Mouse (Mus musculus) kidney, adult 11 months (tissue): ENCODE measurements at regions not wholly inside any gene's neighbourhood (a gene's known extent, or its start where the extent isn't known, plus 50 kb on each side); places are given as distances from the start of the nearest gene placed in this dataset.
"Not testable (repeated sequence)": the region's sequence is repeated elsewhere in the genome, so short reads cannot be mapped to it uniquely, and the experiment has no call there.

Experiments
- DNase-seq: peaks from one replicate; pipeline ENCODE4 v3.0.0; 2022

DNA sequence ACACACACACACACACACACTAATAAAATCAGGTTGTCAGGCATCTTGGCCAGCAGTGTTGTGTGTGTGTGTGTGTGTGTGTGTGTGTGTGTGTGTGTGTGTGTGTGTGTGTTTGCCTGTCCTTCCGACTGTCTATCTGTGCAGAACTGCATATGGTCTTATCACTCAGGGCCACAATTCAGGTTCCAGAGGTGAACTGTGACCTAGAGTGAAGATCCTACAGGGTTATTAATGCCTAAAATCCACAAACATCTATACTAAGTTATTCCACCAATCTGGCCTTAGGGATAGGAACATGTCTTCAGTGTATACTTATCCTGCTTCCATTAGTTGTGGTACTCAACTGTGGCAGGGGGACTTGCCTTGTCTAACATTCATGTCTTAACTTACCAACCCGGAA lies 96.7 kb downstream of the Zfp369 start:
- DNase-seq = not testable (repeated sequence)

DNA sequence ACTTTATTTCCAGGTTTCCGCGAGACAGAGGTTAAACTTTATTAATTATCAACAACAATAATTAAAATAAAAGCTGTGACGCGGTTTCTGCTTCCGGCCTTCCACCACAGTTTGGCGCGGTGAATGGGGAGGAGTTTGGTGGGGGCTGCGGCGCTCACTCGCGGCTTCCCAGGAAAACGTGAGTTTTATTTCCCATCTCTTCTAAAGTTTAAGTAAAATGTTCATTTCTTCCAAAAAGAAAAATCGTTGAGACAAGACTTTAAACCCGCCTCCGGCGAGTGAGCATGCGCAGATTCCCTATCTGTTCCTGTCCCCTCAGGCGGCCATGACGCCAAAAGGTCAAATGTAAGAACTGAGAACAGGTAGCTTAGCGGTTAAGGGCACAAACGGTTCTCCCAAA lies 100.8 kb downstream of the Zfp369 start:
- peak; percentile 14 for DNase-seq

DNA sequence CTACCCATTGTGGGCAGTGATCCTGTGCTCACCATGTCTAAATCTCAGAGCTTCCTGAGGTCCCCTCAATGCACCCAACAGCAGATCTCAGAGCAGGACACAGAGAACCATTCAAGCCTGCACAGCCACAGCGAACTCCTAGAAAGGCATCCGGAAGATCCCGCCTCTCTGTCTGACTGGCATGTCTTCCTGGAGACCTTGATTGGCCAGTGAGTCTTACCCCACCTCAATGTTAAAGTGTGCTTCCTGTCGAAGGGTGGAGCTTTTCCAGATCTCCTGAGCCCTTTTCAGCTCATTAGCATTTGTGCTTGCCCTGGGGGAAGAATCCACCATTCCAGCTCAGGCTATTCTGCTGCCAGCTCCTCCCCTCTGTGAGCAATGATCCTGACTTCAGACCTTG lies 97.5 kb upstream of the Gm10139 start:
- DNase-seq = not testable (repeated sequence)

DNA sequence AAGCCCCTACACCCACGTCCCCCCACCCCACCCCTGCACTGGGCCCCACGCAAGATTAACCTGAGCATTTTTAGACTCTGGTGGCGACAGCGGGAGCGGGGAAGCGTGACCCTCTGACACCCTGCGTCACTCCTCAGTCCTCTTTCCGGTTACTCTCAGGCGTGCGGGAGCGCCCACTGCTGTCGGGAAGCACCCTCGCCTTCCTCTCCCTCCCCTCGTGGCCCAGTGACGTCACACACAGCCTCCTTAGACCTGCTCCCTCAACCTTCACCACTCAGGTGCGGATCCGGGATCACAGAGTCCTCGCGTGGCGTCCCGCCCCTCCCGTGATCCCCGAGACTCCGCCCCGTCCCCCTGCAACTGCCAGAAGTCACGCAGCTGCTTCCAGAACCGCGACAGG lies 92.3 kb upstream of the Gm10139 start:
- DNase-seq = not testable (repeated sequence)
